Mouse (Mus musculus): ENCODE results near the gene Coq7. TPM values are rescaled to one million over a fixed set of nuclear protein-coding genes. Genes with fewer than 3 reads are reported as not detected.

The Coq7 gene
- polyA plus RNA-seq, 1 experiment from 2014 or later: 90.4 TPM

Other genes with a start within 250 kb of the Coq7 start
- 6.1 and 6.4 TPM in 2 replicates for gene Syt17, start 85.1 kb downstream of the Coq7 start, polyA plus RNA-seq (2016; fragmentation: Nextera tagmentation; extraction: Ambion mirVana)
- gene Itpripl2, start 41.4 kb downstream of the Coq7 start, polyA plus RNA-seq (2016; fragmentation: Nextera tagmentation; extraction: Ambion mirVana): 3.4 and 3.9 TPM in 2 replicates
- gene Tmc7, start 51.4 kb upstream of the Coq7 start, polyA plus RNA-seq (2016; fragmentation: Nextera tagmentation; extraction: Ambion mirVana): 8.4 and 8.5 TPM in 2 replicates
- 0.10 and 0.55 TPM in 2 replicates for gene Tmc5, start 63.9 kb upstream of the Coq7 start, polyA plus RNA-seq (2016; fragmentation: Nextera tagmentation; extraction: Ambion mirVana)
- gene Gde1, start 172.4 kb upstream of the Coq7 start, polyA plus RNA-seq (2016; fragmentation: Nextera tagmentation; extraction: Ambion mirVana): 112 and 115 TPM in 2 replicates
- 34.2 and 38.6 TPM in 2 replicates for gene Ccp110, start 179.2 kb upstream of the Coq7 start, polyA plus RNA-seq (2016; fragmentation: Nextera tagmentation; extraction: Ambion mirVana)
- 98.2 and 101 TPM in 2 replicates for gene Vps35l, start 206.9 kb upstream of the Coq7 start, polyA plus RNA-seq (2016; fragmentation: Nextera tagmentation; extraction: Ambion mirVana)

Measured in hindbrain, embryonic 12.5 days (tissue).